In the genomic region with DNA sequence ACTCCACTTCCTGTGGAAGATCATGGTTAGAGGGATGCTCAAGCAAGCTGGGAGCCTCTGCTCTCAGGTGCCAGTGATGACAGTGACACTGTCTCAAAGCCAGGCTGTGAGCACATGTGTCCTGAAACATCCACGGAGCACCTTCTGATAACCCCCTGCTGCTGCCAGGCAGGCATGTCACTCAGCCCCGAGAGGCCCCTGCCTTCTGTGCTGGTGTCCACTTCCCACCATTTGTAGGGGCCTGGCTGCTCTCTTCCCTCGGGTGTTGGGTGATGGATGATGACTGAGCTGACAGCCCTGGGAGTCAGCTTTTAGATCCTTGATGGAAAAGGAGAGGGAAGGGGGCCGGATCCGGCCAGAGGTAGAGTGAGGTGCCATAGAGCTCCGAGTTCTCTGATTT, we compare ENCODE assay signal across 12 mouse cellular contexts. TPM values are rescaled to one million over a fixed set of nuclear protein-coding genes. Genes with fewer than 3 reads are reported as not detected.
DNase-seq lines count a peak whose midpoint lies in the region; ATAC-seq lines count a peak whose summit lies in the region.
"Had no signal": no experiment of that assay in that cellular context is flagged by ENCODE, and none has a peak within 500 bp of the region (broad histone marks: within the 10 kb centered on the region; RNA-seq: fewer than 3 reads in every experiment).

No protein-coding gene starts in this region.

- peaks cover 56% of the 10 kb centered on the region for H3K4me1 ChIP-seq in forebrain, embryonic 10.5 days
- no peaks in the 10 kb centered on the region for H3K4me1 ChIP-seq in forebrain, embryonic 14.5 days (ENCODE audit: control insufficient read depth, insufficient read depth, low read length)
- peaks cover 57% of the 10 kb centered on the region for H3K4me1 ChIP-seq in hindbrain, embryonic 10.5 days (replicated peaks)
- H3K4me1 ChIP-seq in hindbrain, embryonic 14.5 days (replicated peaks; ENCODE audit: control insufficient read depth, insufficient read depth, low read length), result no peaks in the 10 kb centered on the region; the same call in 1 of the 2 replicates
- H3K4me1 ChIP-seq in midbrain, embryonic 12.5 days, result peaks cover 15% of the 10 kb centered on the region
- 0 out of 2 replicates have a peak, but pooled peaks cover 2% of the 10 kb centered on the region for H3K4me1 ChIP-seq in midbrain, embryonic 11.5 days (ENCODE audit: control insufficient read depth, insufficient read depth, low read length)

- peak overlapping the region; percentile 83 for H3K4me3 ChIP-seq in forebrain, embryonic 10.5 days
- no peak overlapping the region for H3K4me3 ChIP-seq in forebrain, embryonic 14.5 days (ENCODE audit: low read depth, low read length)
- peak overlapping the region; percentile 77 for H3K4me3 ChIP-seq in hindbrain, embryonic 10.5 days
- H3K4me3 ChIP-seq in hindbrain, embryonic 14.5 days (replicated peaks; ENCODE audit: low read length), result no peak overlapping the region
- 0 out of 2 replicates have a peak overlapping the region, but pooled peaks have one; percentile 3 for H3K4me3 ChIP-seq in midbrain, embryonic 12.5 days
- H3K4me3 ChIP-seq in midbrain, embryonic 11.5 days (ENCODE audit: low read depth, low read length), result no peak overlapping the region
- H3K4me3 ChIP-seq: liver, embryonic 13.5 days; megakaryocyte, embryonic 14.5 days had no signal

- no peak overlapping the region for H3K9ac ChIP-seq in forebrain, embryonic 14.5 days (ENCODE audit: low read length)
- H3K9ac ChIP-seq in hindbrain, embryonic 14.5 days, result no peak overlapping the region
- H3K9ac ChIP-seq in midbrain, embryonic 12.5 days (replicated peaks), result no peak overlapping the region
- H3K9ac ChIP-seq in midbrain, embryonic 11.5 days (ENCODE audit: low read length), result no peak overlapping the region
- H3K9ac ChIP-seq: liver, embryonic 13.5 days had no signal

- WGBS in forebrain, embryonic 10.5 days, result 50% methylated on average over 6 of the region's 6 CpGs
- WGBS in forebrain, embryonic 14.5 days, result 58% methylated on average over 6 of the region's 6 CpGs
- 22% methylated on average over 6 of the region's 6 CpGs for WGBS in hindbrain, embryonic 10.5 days
- 30% methylated on average over 6 of the region's 6 CpGs for WGBS in hindbrain, embryonic 14.5 days
- 54% methylated on average over 6 of the region's 6 CpGs for whole genome bisulfite sequencing in midbrain, embryonic 12.5 days
- 50% methylated on average over 6 of the region's 6 CpGs for WGBS in midbrain, embryonic 11.5 days

- peaks cover 50% of the 10 kb centered on the region for H3K27me3 ChIP-seq in forebrain, embryonic 10.5 days (ENCODE audit: poor library complexity, severe bottlenecking)
- H3K27me3 ChIP-seq in forebrain, embryonic 14.5 days (replicated peaks; ENCODE audit: control insufficient read depth, insufficient read depth, low read length), result peaks cover 5% of the 10 kb centered on the region
- peaks cover 44% of the 10 kb centered on the region for H3K27me3 ChIP-seq in hindbrain, embryonic 10.5 days (ENCODE audit: insufficient read depth, poor library complexity, severe bottlenecking)
- H3K27me3 ChIP-seq in hindbrain, embryonic 14.5 days (ENCODE audit: control insufficient read depth, insufficient read depth, low read length), result peaks cover 38% of the 10 kb centered on the region
- H3K27me3 ChIP-seq in midbrain, embryonic 12.5 days, result peaks cover 49% of the 10 kb centered on the region
- peaks cover 16% of the 10 kb centered on the region for H3K27me3 ChIP-seq in midbrain, embryonic 11.5 days (ENCODE audit: control insufficient read depth, insufficient read depth, low read length)

- no peaks in the 10 kb centered on the region for H3K36me3 ChIP-seq in forebrain, embryonic 10.5 days (replicated peaks)
- H3K36me3 ChIP-seq in forebrain, embryonic 14.5 days (ENCODE audit: control insufficient read depth, insufficient read depth, low read length), result no peaks in the 10 kb centered on the region
- no peaks in the 10 kb centered on the region for H3K36me3 ChIP-seq in hindbrain, embryonic 10.5 days
- no peaks in the 10 kb centered on the region for H3K36me3 ChIP-seq in hindbrain, embryonic 14.5 days (replicated peaks; ENCODE audit: control insufficient read depth, insufficient read depth)
- H3K36me3 ChIP-seq in midbrain, embryonic 12.5 days, result no peaks in the 10 kb centered on the region
- no peaks in the 10 kb centered on the region for H3K36me3 ChIP-seq in midbrain, embryonic 11.5 days (ENCODE audit: control insufficient read depth, insufficient read depth, low read length)
- H3K36me3 ChIP-seq: liver, embryonic 13.5 days had no signal

- H3K4me2 ChIP-seq in forebrain, embryonic 14.5 days (ENCODE audit: low read length), result no peak overlapping the region
- H3K4me2 ChIP-seq in hindbrain, embryonic 14.5 days (replicated peaks), result no peak overlapping the region
- H3K4me2 ChIP-seq in midbrain, embryonic 12.5 days (replicated peaks), result no peak overlapping the region
- H3K4me2 ChIP-seq in midbrain, embryonic 11.5 days, result no peak overlapping the region
- H3K4me2 ChIP-seq: liver, embryonic 13.5 days had no signal

- no peaks in the 10 kb centered on the region for H3K9me3 ChIP-seq in forebrain, embryonic 10.5 days
- no peaks in the 10 kb centered on the region for H3K9me3 ChIP-seq in forebrain, embryonic 14.5 days (replicated peaks; ENCODE audit: control insufficient read depth, low read length)
- no peaks in the 10 kb centered on the region for H3K9me3 ChIP-seq in hindbrain, embryonic 10.5 days
- no peaks in the 10 kb centered on the region for H3K9me3 ChIP-seq in hindbrain, embryonic 14.5 days (ENCODE audit: control insufficient read depth, low read length)
- no peaks in the 10 kb centered on the region for H3K9me3 ChIP-seq in midbrain, embryonic 12.5 days
- H3K9me3 ChIP-seq in midbrain, embryonic 11.5 days (ENCODE audit: control insufficient read depth, low read length), result no peaks in the 10 kb centered on the region
- H3K9me3 ChIP-seq: liver, embryonic 13.5 days; megakaryocyte, embryonic 14.5 days had no signal

- ATAC-seq in forebrain, embryonic 14.5 days, result no peak
- no peak for ATAC-seq in hindbrain, embryonic 14.5 days (ENCODE audit: low FRiP score)
- no peak for ATAC-seq in midbrain, embryonic 12.5 days (ENCODE audit: low FRiP score, low read depth)
- ATAC-seq in midbrain, embryonic 11.5 days (ENCODE audit: low FRiP score), result no peak

- peak overlapping the region; percentile 25; the same call in 1 of the 2 replicates for H3K27ac ChIP-seq in forebrain, embryonic 10.5 days
- no peak overlapping the region for H3K27ac ChIP-seq in forebrain, embryonic 14.5 days (ENCODE audit: low read depth, low read length)
- H3K27ac ChIP-seq in hindbrain, embryonic 10.5 days, result peak overlapping the region; percentile 25; the same call in 1 of the 2 replicates
- H3K27ac ChIP-seq in hindbrain, embryonic 14.5 days, result no peak overlapping the region
- H3K27ac ChIP-seq in midbrain, embryonic 12.5 days (replicated peaks), result no peak overlapping the region
- no peak overlapping the region for H3K27ac ChIP-seq in midbrain, embryonic 11.5 days (ENCODE audit: low read depth, low read length)
- H3K27ac ChIP-seq: liver, embryonic 13.5 days had no signal

- no peak for DNase-seq in forebrain, embryonic 10.5 days (ENCODE audit: extremely low spot score, low spot score)
- DNase-seq in forebrain, embryonic 14.5 days (ENCODE audit: low spot score), result no peak
- DNase-seq in hindbrain, embryonic 10.5 days (ENCODE audit: low spot score), result no peak
- no peak for DNase-seq in hindbrain, embryonic 14.5 days (ENCODE audit: low spot score)
- no peak for DNase-seq in midbrain, embryonic 11.5 days (ENCODE audit: low spot score, missing footprints)
- DNase-seq in left cerebral cortex, adult 9 months (ENCODE audit: low spot score in 2 of 2), result no peak
- DNase-seq in ovary, postnatal 14 days (ENCODE audit: low spot score), result no peak
- DNase-seq: cerebellum, adult 11-12 months; kidney, adult 8-10 months; liver, embryonic 13.5 days had no signal

RNA-seq across cellular contexts. Expression of a gene that starts 12.0 kb away (rescaled TPM):
- polyA plus RNA-seq in forebrain, embryonic 10.5 days (2016; fragmentation: Nextera tagmentation; extraction: Ambion mirVana), result 27.7 and 31.9 TPM in 2 replicates
- 2.9 and 3.0 TPM in 2 replicates for polyA plus RNA-seq in forebrain, embryonic 14.5 days (2014; fragmentation: Nextera tagmentation; extraction: Ambion mirVana)
- polyA plus RNA-seq in hindbrain, embryonic 10.5 days (2016; fragmentation: Nextera tagmentation; extraction: Ambion mirVana), result 40.6 and 43.3 TPM in 2 replicates
- 3.7 and 3.9 TPM in 2 replicates for polyA plus RNA-seq in hindbrain, embryonic 14.5 days (2014; fragmentation: Nextera tagmentation; extraction: Ambion mirVana)
- 19.8 and 24.9 TPM in 2 replicates for polyA plus RNA-seq in midbrain, embryonic 12.5 days (2016; fragmentation: Nextera tagmentation; extraction: Ambion mirVana)
- polyA plus RNA-seq in midbrain, embryonic 11.5 days (2014; fragmentation: Nextera tagmentation; extraction: Ambion mirVana), result 20.1 and 24.4 TPM in 2 replicates

RNA-seq across cellular contexts. Expression of a gene that starts 16.6 kb away (rescaled TPM):
- polyA plus RNA-seq in forebrain, embryonic 10.5 days (2016; fragmentation: Nextera tagmentation; extraction: Ambion mirVana), result 47.5 and 51.2 TPM in 2 replicates
- 35.9 and 39.9 TPM in 2 replicates for polyA plus RNA-seq in forebrain, embryonic 14.5 days (2014; fragmentation: Nextera tagmentation; extraction: Ambion mirVana)
- polyA plus RNA-seq in hindbrain, embryonic 10.5 days (2016; fragmentation: Nextera tagmentation; extraction: Ambion mirVana), result 46.1 and 46.5 TPM in 2 replicates
- polyA plus RNA-seq in hindbrain, embryonic 14.5 days (2014; fragmentation: Nextera tagmentation; extraction: Ambion mirVana), result 37.6 and 39.3 TPM in 2 replicates
- 40.3 and 41.0 TPM in 2 replicates for polyA plus RNA-seq in midbrain, embryonic 12.5 days (2016; fragmentation: Nextera tagmentation; extraction: Ambion mirVana)
- polyA plus RNA-seq in midbrain, embryonic 11.5 days (2014; fragmentation: Nextera tagmentation; extraction: Ambion mirVana), result 23.0 and 31.0 TPM in 2 replicates

RNA-seq across cellular contexts. Expression of a gene that starts 39.1 kb away (rescaled TPM):
- polyA plus RNA-seq in forebrain, embryonic 10.5 days (2016; fragmentation: Nextera tagmentation; extraction: Ambion mirVana), result 124 and 131 TPM in 2 replicates
- 128 and 139 TPM in 2 replicates for polyA plus RNA-seq in forebrain, embryonic 14.5 days (2014; fragmentation: Nextera tagmentation; extraction: Ambion mirVana)
- polyA plus RNA-seq in hindbrain, embryonic 10.5 days (2016; fragmentation: Nextera tagmentation; extraction: Ambion mirVana), result 125 and 134 TPM in 2 replicates
- polyA plus RNA-seq in hindbrain, embryonic 14.5 days (2014; fragmentation: Nextera tagmentation; extraction: Ambion mirVana), result 102 and 103 TPM in 2 replicates
- polyA plus RNA-seq in midbrain, embryonic 12.5 days (2016; fragmentation: Nextera tagmentation; extraction: Ambion mirVana), result 103 and 110 TPM in 2 replicates
- polyA plus RNA-seq in midbrain, embryonic 11.5 days (2014; fragmentation: Nextera tagmentation; extraction: Ambion mirVana), result 98.7 and 107 TPM in 2 replicates

RNA-seq across cellular contexts. Expression of a gene that starts 43.3 kb away (rescaled TPM):
- polyA plus RNA-seq in forebrain, embryonic 10.5 days (2016; fragmentation: Nextera tagmentation; extraction: Ambion mirVana), result 3.3 and 4.8 TPM in 2 replicates
- polyA plus RNA-seq in forebrain, embryonic 14.5 days (2014; fragmentation: Nextera tagmentation; extraction: Ambion mirVana), result 2.4 and 2.7 TPM in 2 replicates
- 3.1 and 3.4 TPM in 2 replicates for polyA plus RNA-seq in hindbrain, embryonic 10.5 days (2016; fragmentation: Nextera tagmentation; extraction: Ambion mirVana)
- polyA plus RNA-seq in hindbrain, embryonic 14.5 days (2014; fragmentation: Nextera tagmentation; extraction: Ambion mirVana), result 0.87 and 2.1 TPM in 2 replicates
- 2.4 and 2.6 TPM in 2 replicates for polyA plus RNA-seq in midbrain, embryonic 12.5 days (2016; fragmentation: Nextera tagmentation; extraction: Ambion mirVana)
- 1.5 and 2.5 TPM in 2 replicates for polyA plus RNA-seq in midbrain, embryonic 11.5 days (2014; fragmentation: Nextera tagmentation; extraction: Ambion mirVana)

Comparison
In these comparisons a context has a peak if more than half of its experiments do, and no peak if none do; other contexts are left out.
1. H3K27ac ChIP-seq: peak in forebrain, embryonic 10.5 days (single experiment) and hindbrain, embryonic 10.5 days (single experiment); none in forebrain, embryonic 14.5 days (single experiment), hindbrain, embryonic 14.5 days (single experiment), midbrain, embryonic 12.5 days (single experiment) and midbrain, embryonic 11.5 days (single experiment).
2. H3K4me3 ChIP-seq: peak in forebrain, embryonic 10.5 days (single experiment), hindbrain, embryonic 10.5 days (single experiment) and midbrain, embryonic 12.5 days (single experiment); none in forebrain, embryonic 14.5 days (single experiment), hindbrain, embryonic 14.5 days (single experiment) and midbrain, embryonic 11.5 days (single experiment).